Mouse (Mus musculus) liver, embryonic 14.5 days (tissue): Measurements from ENCODE around the gene Aaed1. TPM values are rescaled to one million over a fixed set of nuclear protein-coding genes. Genes with fewer than 3 reads are reported as not detected.

Experiments used
- ATAC-seq: fragments of 200-750 bp; cut with Nextera tagmentation; 2 replicates; pipeline ENCODE4 v1.8.0; 2017; ENCODE audit warnings: moderate number of reproducible peaks, mild to moderate bottlenecking, moderate library complexity; ENCODE audit not compliant: insufficient read depth
- DNase-seq, 3 experiments: peaks; one replicate each; pipeline ENCODE4 v3.0.0-alpha.2; 2012 to 2013; ENCODE audit warnings: low read depth in 3 of 3, low spot score in 3 of 3
- H3K27ac ChIP-seq: fragments of 300-500 bp; sonication (generic); 2 replicates; pipeline ENCODE4 v1.5.1; 2014; ENCODE audit warnings: moderate library complexity, mild to moderate bottlenecking, control low read depth, inconsistent platforms
- H3K27me3 ChIP-seq: fragments of 300-500 bp; sonication (generic); 2 replicates; pipeline ENCODE4 v1.6.1; 2014; ENCODE audit warnings: mild to moderate bottlenecking, low read length, moderate library complexity; ENCODE audit not compliant: control insufficient read depth, insufficient read depth
- H3K36me3 ChIP-seq: fragments of 300-500 bp; sonication (generic); replicated peaks from 2 replicates; pipeline ENCODE4 v1.6.1; 2014; ENCODE audit warnings: low read depth; ENCODE audit not compliant: control insufficient read depth, insufficient read depth
- H3K4me1 ChIP-seq, 2 experiments: fragments of 200-500 bp in 1 of 2; fragments of 300-500 bp in 1 of 2; sonication (generic) in 1 of 2; replicated peaks; 2 replicates each; pipeline ENCODE4 v1.6.1; 2012 to 2014; ENCODE audit warnings: antibody characterized with exemption in 1 of 2, inconsistent platforms in 1 of 2, low read length in 1 of 2; ENCODE audit not compliant: control insufficient read depth in 2 of 2, insufficient read depth in 2 of 2
- H3K4me2 ChIP-seq: fragments of 300-500 bp; sonication (generic); 2 replicates; pipeline ENCODE4 v1.6.1; 2014; ENCODE audit warnings: low read depth, mild to moderate bottlenecking, control low read depth, moderate library complexity
- H3K4me3 ChIP-seq, 2 experiments: fragments of 200-500 bp in 1 of 2; fragments of 300-500 bp in 1 of 2; sonication (generic) in 1 of 2; 2 replicates each; pipeline ENCODE4 v1.5.1; 2012 to 2014; ENCODE audit warnings: low read depth in 2 of 2, low read length in 2 of 2, mild to moderate bottlenecking in 2 of 2, control low read depth in 1 of 2, inconsistent platforms in 1 of 2, moderate library complexity in 1 of 2; ENCODE audit not compliant: insufficient read depth in 1 of 2
- H3K9ac ChIP-seq: fragments of 300-500 bp; sonication (generic); replicated peaks from 2 replicates; pipeline ENCODE4 v1.6.1; 2014; ENCODE audit warnings: mild to moderate bottlenecking, control low read depth, moderate library complexity
- H3K9me3 ChIP-seq: fragments of 300-500 bp; sonication (generic); 2 replicates; pipeline ENCODE4 v1.6.1; 2016; ENCODE audit warnings: low read length, mixed read lengths; ENCODE audit not compliant: control insufficient read depth
- CTCF ChIP-seq: IDR thresholded peaks from 2 replicates; pipeline ENCODE4 v1.5.1; 2016; ENCODE audit warnings: antibody characterized with exemption, low read depth, control low read depth
- EP300 ChIP-seq: IDR thresholded peaks from 2 replicates; pipeline ENCODE4 v1.6.1; 2016; ENCODE audit warnings: antibody characterized with exemption, low read depth
- WGBS: fragments of 180-500 bp; shearing (Covaris S2); extraction: QIAGEN DNeasy Blood & Tissue Kit; methylation state at CpG from one replicate; pipeline ENCODE4 v1.1.7; 2014; ENCODE audit not compliant: insufficient replicate concordance; 5-methylcytosine and 5-hydroxymethylcytosine counted together
- polyA plus RNA-seq, 2 experiments: library from polyadenylated mRNA; depleted of rRNA in 1 of 2; stranded (reverse) in 1 of 2; unstranded in 1 of 2; fragments of >200 nt; fragmentation: Nextera tagmentation in 1 of 2; extraction: Ambion mirVana in 1 of 2; gene quantifications; 2 replicates each; pipeline versions ENCODE4 v1.2.1 to v1.2.3; 2012 to 2014

Aaed1 gene
- polyA plus RNA-seq, 2 experiments, result 7.0 to 14.9 TPM

DNA sequence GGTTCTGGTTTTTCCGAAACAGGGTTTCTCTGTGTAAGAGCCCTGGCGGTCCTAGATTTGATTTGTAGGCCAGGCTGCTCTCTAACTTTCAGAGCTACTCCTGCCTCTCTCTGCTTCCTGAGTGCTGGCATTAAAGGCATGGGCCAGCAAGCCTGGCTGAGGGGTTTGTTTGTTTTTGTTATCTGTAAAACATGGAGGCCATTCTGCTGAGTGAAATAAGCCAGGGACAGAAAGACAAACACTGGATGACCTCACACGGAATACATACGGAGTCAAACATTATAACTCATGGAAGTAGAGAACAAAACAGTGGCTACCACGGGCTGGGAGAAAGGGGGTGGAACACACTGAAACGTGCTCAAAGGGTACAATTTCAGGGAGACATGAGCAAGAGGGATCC is 1.9 kb downstream of the Aaed1 start:
- Histone ChIP-seq H3K4me1 (peaks cover 15 to 28% of the 10 kb centered on the region in 2 experiments), H3K9ac (no peak overlapping the region), H3K27ac (no peak overlapping the region), H3K27me3 (no peaks in the 10 kb centered on the region), H3K4me3 (no peak overlapping the region), H3K9me3 (no peaks in the 10 kb centered on the region), H3K4me2 (peak overlapping the region; percentile 97), H3K36me3 (peaks cover 2% of the 10 kb centered on the region; the same call in 1 of the 2 replicates)
- 58% methylated on average over 6 of the region's 6 CpGs for whole genome bisulfite sequencing
- no peak for ATAC-seq
- no peak for DNase-seq
- TF ChIP-seq CTCF, result no peak
- no peak for TF ChIP-seq EP300

DNA sequence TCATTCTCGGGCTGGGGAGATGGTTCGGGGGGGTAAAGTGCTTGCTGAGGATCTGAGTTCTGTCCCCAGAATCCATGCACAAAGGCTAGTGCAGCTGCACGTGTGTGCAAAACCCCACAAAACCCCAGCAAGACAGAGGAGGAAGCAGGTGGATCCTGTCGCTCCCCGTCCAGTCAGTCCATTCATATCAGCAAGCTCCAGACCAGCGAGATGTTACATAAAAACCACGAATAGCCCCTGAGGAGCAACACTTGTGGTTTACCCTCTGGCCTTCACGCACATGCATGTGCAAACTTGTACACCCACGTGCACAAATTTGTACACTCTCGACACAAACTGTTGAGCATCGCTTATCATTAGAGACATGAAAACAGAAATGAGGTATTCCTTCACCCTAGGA is 2.7 kb downstream of the Aaed1 start:
- 9% methylated on average over 11 of the region's 11 CpGs for WGBS
- no peak overlapping the region for H3K4me3 ChIP-seq
- no peak overlapping the region; the same call in 1 of the 2 replicates for H3K9ac ChIP-seq
- peak; percentile 25; the same call in 1 of the 2 replicates for TF ChIP-seq EP300
- TF ChIP-seq CTCF, result no peak
- H3K9me3 ChIP-seq, result no peaks in the 10 kb centered on the region
- DNase-seq (no peak), ATAC-seq (no peak)
- peaks cover 15 to 28% of the 10 kb centered on the region in 2 experiments for H3K4me1 ChIP-seq
- peak overlapping the region; percentile 97 for H3K4me2 ChIP-seq
- H3K27me3 ChIP-seq, result no peaks in the 10 kb centered on the region
- H3K27ac ChIP-seq, result no peak overlapping the region
- peaks cover 2% of the 10 kb centered on the region; the same call in 1 of the 2 replicates for H3K36me3 ChIP-seq

DNA sequence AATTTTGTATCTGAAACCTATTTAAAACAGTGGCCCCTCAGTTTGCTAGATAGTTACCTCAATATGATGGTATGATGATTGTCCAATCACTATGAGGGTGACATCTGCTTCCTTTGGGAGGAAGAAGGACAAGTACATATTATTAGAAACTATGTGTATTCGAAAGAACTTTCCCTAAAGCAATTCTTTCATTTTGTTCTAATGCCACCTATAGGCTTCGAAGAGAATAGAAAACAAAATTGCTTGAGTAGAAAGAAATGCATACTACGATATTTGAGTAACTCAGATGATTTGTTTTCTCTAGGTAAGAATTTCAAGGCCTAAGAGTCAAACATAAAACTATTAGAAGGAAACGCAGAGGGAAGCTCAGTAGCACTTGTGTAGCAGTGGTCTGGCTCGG is 3.5 kb downstream of the Aaed1 start:
- no peak for ATAC-seq
- no peak overlapping the region; the same call in 1 of the 2 replicates for H3K9ac ChIP-seq

DNA sequence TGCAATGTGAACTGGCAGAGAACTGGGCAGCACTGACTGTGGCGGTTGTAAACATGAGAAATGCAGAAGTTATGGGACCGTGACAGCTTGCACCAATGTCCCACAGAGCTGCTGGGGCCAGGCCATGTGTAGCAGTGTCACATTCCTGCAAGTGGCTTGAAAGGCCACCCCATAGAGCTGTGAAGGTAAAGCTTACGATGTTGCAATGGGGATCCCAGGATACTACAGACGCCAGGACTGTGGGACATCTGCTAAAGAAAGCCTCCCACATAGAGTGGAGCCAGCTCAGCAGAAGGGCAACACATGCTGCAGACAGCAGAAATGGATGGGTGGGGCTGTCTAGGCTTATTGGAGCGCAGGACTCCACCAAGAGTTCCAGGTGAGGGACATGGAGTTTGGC is 5.0 kb downstream of the Aaed1 start:
- 70% methylated on average over 5 of the region's 5 CpGs for WGBS
- Histone ChIP-seq H3K27ac (no peak overlapping the region), H3K4me3 (no peak overlapping the region), H3K9ac (no peak overlapping the region), H3K36me3 (peaks cover 2% of the 10 kb centered on the region; the same call in 1 of the 2 replicates), H3K27me3 (no peaks in the 10 kb centered on the region), H3K9me3 (no peaks in the 10 kb centered on the region), H3K4me1 (peaks cover 12 to 27% of the 10 kb centered on the region in 2 experiments), H3K4me2 (no peak overlapping the region)
- ATAC-seq (no peak), DNase-seq (no peak)
- TF ChIP-seq CTCF (no peak), EP300 (no peak)

More for the DNA sequence above, 3.5 kb downstream of the Aaed1 start:
- TF ChIP-seq CTCF, result peak; percentile 15; the same call in 1 of the 2 replicates
- TF ChIP-seq EP300, result no peak
- 23% methylated on average over 5 of the region's 5 CpGs for WGBS
- H3K27me3 ChIP-seq, result no peaks in the 10 kb centered on the region
- peaks cover 15 to 31% of the 10 kb centered on the region in 2 experiments for H3K4me1 ChIP-seq
- no peak overlapping the region for H3K27ac ChIP-seq
- H3K4me2 ChIP-seq, result peak overlapping the region; percentile 29; the same call in 1 of the 2 replicates
- peaks cover 2% of the 10 kb centered on the region; the same call in 1 of the 2 replicates for H3K36me3 ChIP-seq
- no peak overlapping the region for H3K4me3 ChIP-seq
- H3K9me3 ChIP-seq, result no peaks in the 10 kb centered on the region
- DNase-seq, result no peak

DNA sequence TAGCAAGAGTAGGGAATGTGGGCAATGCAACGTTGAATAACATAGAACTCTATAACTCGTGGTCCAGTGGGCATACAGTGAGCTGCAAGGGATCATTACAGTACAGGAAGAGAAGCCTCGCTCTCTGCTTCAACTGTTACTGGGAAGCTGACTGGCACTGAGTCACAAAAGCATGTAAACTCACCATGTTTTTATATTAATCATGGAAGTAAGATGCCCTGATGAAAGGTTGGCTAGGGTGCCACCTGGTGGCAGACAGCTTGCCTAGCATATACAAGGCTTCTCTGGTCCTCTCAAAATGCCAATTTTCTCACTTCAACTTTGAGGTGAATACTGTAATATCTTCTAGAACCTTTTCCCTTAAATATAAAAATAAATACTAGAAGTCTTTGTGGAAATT is 6.4 kb downstream of the Aaed1 start:
- Histone ChIP-seq H3K27ac (no peak overlapping the region), H3K27me3 (no peaks in the 10 kb centered on the region), H3K9me3 (no peaks in the 10 kb centered on the region), H3K4me3 (no peak overlapping the region), H3K36me3 (peaks cover 2% of the 10 kb centered on the region; the same call in 1 of the 2 replicates), H3K9ac (no peak overlapping the region), H3K4me1 (peaks cover 6 to 22% of the 10 kb centered on the region in 2 experiments), H3K4me2 (no peak overlapping the region)
- ATAC-seq (no peak), DNase-seq (peak in 2 of 3 experiments; percentile 28 to 35)
- 63% methylated on average over 3 of the region's 3 CpGs for WGBS
- TF ChIP-seq EP300 (no peak), CTCF (peak; percentile 83)
